Comparison of ENCODE assay signal across 24 mouse cellular contexts in the genomic region with DNA sequence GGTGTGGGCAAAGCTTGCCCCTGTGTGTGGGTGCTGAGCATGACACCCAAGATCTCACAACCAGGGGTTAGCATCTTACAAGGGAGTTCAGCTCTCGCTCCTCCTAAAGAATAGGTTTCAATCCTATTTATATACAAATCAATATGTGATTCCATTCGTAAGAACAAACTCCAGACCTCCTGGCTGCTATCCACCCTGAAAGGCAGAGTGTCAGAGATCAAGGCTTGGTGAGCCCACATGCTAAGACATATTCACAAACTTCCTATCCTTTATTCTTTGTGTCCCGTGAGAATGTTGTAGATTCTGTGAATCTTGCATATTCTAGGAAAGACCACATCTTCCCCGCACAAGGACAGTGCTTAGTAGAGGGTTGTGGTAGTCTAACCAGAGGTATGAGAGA.
DNase-seq lines count a peak whose midpoint lies in the region; ATAC-seq and TF ChIP-seq lines count a peak whose summit lies in the region.
"Had no signal": no experiment of that assay in that cellular context is flagged by ENCODE, and none has a peak within 500 bp of the region (broad histone marks: within the 10 kb centered on the region; RNA-seq: fewer than 3 reads in every experiment).

No protein-coding gene starts in this region.

- no peaks in the 10 kb centered on the region for H3K36me3 ChIP-seq in midbrain, embryonic 11.5 days (ENCODE audit: control insufficient read depth, insufficient read depth, low read length)
- no peaks in the 10 kb centered on the region for H3K36me3 ChIP-seq in midbrain, postnatal 0 days (ENCODE audit: insufficient read depth, low read length)
- H3K36me3 ChIP-seq: embryonic facial prominence, embryonic 10.5 days; embryonic facial prominence, embryonic 12.5 days; forebrain, embryonic 15.5 days had no signal

- intact Hi-C loops in heart, postnatal 36 days (cut with DNase I), result loop anchor here (2.0 kb wide), 1 partner anchor 16 kb away; no protein-coding TSS in a partner anchor

- H3K4me2 ChIP-seq in midbrain, embryonic 11.5 days, result no peak overlapping the region
- H3K4me2 ChIP-seq in midbrain, postnatal 0 days (ENCODE audit: low read depth, low read length, poor library complexity, severe bottlenecking), result no peak overlapping the region
- H3K4me2 ChIP-seq: embryonic facial prominence, embryonic 12.5 days; forebrain, embryonic 13.5 days; forebrain, embryonic 15.5 days had no signal

- no peaks in the 10 kb centered on the region for H3K4me1 ChIP-seq in midbrain, embryonic 11.5 days (ENCODE audit: control insufficient read depth, insufficient read depth, low read length)
- H3K4me1 ChIP-seq in midbrain, postnatal 0 days (ENCODE audit: insufficient read depth, low read length), result no peaks in the 10 kb centered on the region
- H3K4me1 ChIP-seq: embryonic facial prominence, embryonic 12.5 days; forebrain, embryonic 13.5 days; forebrain, embryonic 15.5 days had no signal

- no peaks in the 10 kb centered on the region for H3K9me3 ChIP-seq in midbrain, embryonic 11.5 days (ENCODE audit: control insufficient read depth, low read length)
- H3K9me3 ChIP-seq in midbrain, postnatal 0 days (ENCODE audit: low read length), result no peaks in the 10 kb centered on the region
- H3K9me3 ChIP-seq: embryonic facial prominence, embryonic 10.5 days; embryonic facial prominence, embryonic 12.5 days; forebrain, embryonic 13.5 days; forebrain, embryonic 15.5 days; G1E had no signal

- DNase-seq in frontal cortex, postnatal 36 days (ENCODE audit: low spot score in 2 of 2), result no peak
- peak; percentile 67 for DNase-seq in heart, adult 11 months
- DNase-seq in heart, postnatal 36 days, result no peak
- peak; percentile 19 for DNase-seq in midbrain, embryonic 11.5 days (ENCODE audit: low spot score, missing footprints)
- DNase-seq in midbrain, postnatal 0 days (ENCODE audit: low spot score), result no peak
- DNase-seq: adrenal gland, adult 8-10 months; adrenal gland, postnatal 14 days; adrenal gland, postnatal 36 days; B cell, adult 2 months; cerebellum, adult 11-12 months; cerebellum, adult 2 months; cerebellum, adult 9-10 months; cerebellum, postnatal 10 days; cerebellum, postnatal 25 days had no signal

- WGBS in midbrain, embryonic 11.5 days, result 75% methylated on average over 4 of the region's 4 CpGs
- 54% methylated on average over 4 of the region's 4 CpGs for WGBS in midbrain, postnatal 0 days

- no peak for TF ChIP-seq CTCF in midbrain, postnatal 0 days (IDR thresholded peaks at IDR 0.05)

- no peak overlapping the region for H3K4me3 ChIP-seq in midbrain, embryonic 11.5 days (ENCODE audit: low read depth, low read length)
- H3K4me3 ChIP-seq in midbrain, postnatal 0 days (ENCODE audit: low read depth, low read length), result no peak overlapping the region
- H3K4me3 ChIP-seq: embryonic facial prominence, embryonic 10.5 days; embryonic facial prominence, embryonic 12.5 days; forebrain, embryonic 13.5 days; forebrain, embryonic 15.5 days had no signal

- no peak overlapping the region for H3K9ac ChIP-seq in midbrain, embryonic 11.5 days (ENCODE audit: low read length)
- no peak overlapping the region for H3K9ac ChIP-seq in midbrain, postnatal 0 days (replicated peaks; ENCODE audit: low read length, poor library complexity, severe bottlenecking)
- H3K9ac ChIP-seq: embryonic facial prominence, embryonic 12.5 days; forebrain, embryonic 13.5 days; forebrain, embryonic 15.5 days had no signal

- peak; percentile 62; the same call in 1 of the 2 replicates for ATAC-seq in frontal cortex, adult (ENCODE audit: low TSS enrichment)
- no peak for ATAC-seq in midbrain, embryonic 11.5 days (ENCODE audit: low FRiP score)
- ATAC-seq in midbrain, postnatal 0 days (ENCODE audit: low FRiP score), result no peak
- ATAC-seq: activated CD4-positive, CD25-positive, alpha-beta regulatory T cell, adult 4 months; CD4-positive, CD25-positive, alpha-beta regulatory T cell, adult 4 months; forebrain, embryonic 13.5 days; forebrain, embryonic 15.5 days; Patski had no signal

- H3K27ac ChIP-seq in midbrain, embryonic 11.5 days (ENCODE audit: low read depth, low read length), result no peak overlapping the region
- no peak overlapping the region for H3K27ac ChIP-seq in midbrain, postnatal 0 days (ENCODE audit: low read depth, low read length)
- H3K27ac ChIP-seq: embryonic facial prominence, embryonic 10.5 days; embryonic facial prominence, embryonic 12.5 days; forebrain, embryonic 13.5 days; forebrain, embryonic 15.5 days had no signal

- H3K27me3 ChIP-seq in midbrain, embryonic 11.5 days (ENCODE audit: control insufficient read depth, insufficient read depth, low read length), result no peaks in the 10 kb centered on the region
- H3K27me3 ChIP-seq in midbrain, postnatal 0 days (ENCODE audit: insufficient read depth, low read length), result no peaks in the 10 kb centered on the region
- H3K27me3 ChIP-seq: CH12.LX; embryonic facial prominence, embryonic 12.5 days; forebrain, embryonic 13.5 days; forebrain, embryonic 15.5 days; Patski had no signal

Comparison
In these comparisons a context has a peak if more than half of its experiments do, and no peak if none do; other contexts are left out.
1. DNase-seq: peak in heart, adult 11 months (single experiment) and midbrain, embryonic 11.5 days (single experiment); none in frontal cortex, postnatal 36 days (0 of 2), heart, postnatal 36 days (0 of 2) and midbrain, postnatal 0 days (single experiment).